Mouse (Mus musculus) liver, embryonic 14.5 days (tissue): ENCODE measurements around the gene Gm21762.
"Not testable (repeated sequence)": the region's sequence is repeated elsewhere in the genome, so short reads cannot be mapped to it uniquely, and the experiment has no call there.

ENCODE experiments used
- CTCF ChIP-seq: IDR thresholded peaks from 2 replicates; pipeline ENCODE4 v1.5.1; 2016; ENCODE audit warnings: antibody characterized with exemption, low read depth, control low read depth
- EP300 ChIP-seq: IDR thresholded peaks from 2 replicates; pipeline ENCODE4 v1.6.1; 2016; ENCODE audit warnings: antibody characterized with exemption, low read depth

DNA sequence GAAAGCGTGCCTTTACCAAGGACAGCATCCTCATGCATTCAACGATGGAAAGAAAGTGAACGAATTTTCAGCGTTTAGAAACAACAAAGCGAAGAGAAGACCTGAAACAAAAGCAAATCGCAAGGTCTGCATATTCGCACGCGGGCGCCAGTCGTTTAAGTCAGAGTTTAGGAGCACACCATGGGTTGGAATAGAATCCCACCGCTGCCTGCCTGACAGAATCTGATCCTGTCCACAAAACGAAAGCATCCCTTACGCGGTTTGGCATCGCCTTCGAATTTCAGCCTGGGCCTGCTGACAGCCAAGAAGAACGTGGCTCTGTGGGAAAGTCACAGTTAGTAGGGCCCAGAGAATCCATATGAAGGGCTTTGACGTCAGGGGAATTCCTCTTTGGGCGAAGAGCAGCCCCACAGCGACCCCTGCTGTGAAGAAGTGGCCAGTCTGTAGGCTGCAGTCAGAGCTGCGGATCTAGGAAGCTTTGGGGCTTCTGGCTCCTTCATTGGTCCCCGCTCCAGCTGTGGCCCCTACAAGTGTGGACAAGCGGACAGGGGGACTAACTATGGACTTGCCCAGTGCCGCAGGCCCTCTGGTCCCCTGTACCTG lies 16.8 kb upstream of the Gm21762 start:
- TF ChIP-seq CTCF, EP300: not testable (repeated sequence)
